Mouse (Mus musculus) megakaryocyte, embryonic 14.5 days (primary cell): ENCODE results near the gene Olfr520.

Source experiments
- FLI1 ChIP-seq: IDR thresholded peaks from 2 replicates; pipeline ENCODE4 v1.6.1; 2012; ENCODE audit warnings: low read length, inconsistent platforms, mixed read lengths
- GATA1 ChIP-seq: IDR thresholded peaks from 3 replicates; pipeline ENCODE4 v1.6.1; 2012; ENCODE audit warnings: mixed read lengths, low read length, inconsistent platforms, borderline replicate concordance

DNA sequence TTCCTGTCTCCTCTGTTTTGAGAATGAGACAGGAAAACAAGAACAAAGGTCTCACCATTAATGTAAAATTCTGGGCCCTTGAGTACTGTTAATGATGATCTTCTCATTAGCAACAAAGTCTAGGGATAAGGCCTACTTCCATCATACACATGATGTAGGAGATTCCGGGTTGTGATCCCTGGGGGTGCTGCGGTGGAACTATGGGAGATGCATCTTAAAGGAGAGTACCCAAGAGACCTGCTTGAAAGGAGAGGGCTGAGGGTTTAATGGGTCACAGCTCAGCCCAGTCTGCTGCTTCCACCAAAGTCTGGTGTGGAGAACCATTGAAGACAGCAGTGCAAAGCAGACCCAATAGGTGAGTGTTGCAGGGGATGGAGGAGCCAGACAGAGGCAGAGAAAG is 33.1 kb downstream of the Olfr520 start, which contains the start of gene Olfr521:
- TF ChIP-seq GATA1 (no peak), FLI1 (no peak)
